Mouse (Mus musculus): ENCODE results near the gene Aspg. TPM values are rescaled to one million over a fixed set of nuclear protein-coding genes. Genes with fewer than 3 reads are reported as not detected.

Aspg gene
- polyA plus RNA-seq, 1 experiment from 2014 or later: 0.65 TPM

DNA sequence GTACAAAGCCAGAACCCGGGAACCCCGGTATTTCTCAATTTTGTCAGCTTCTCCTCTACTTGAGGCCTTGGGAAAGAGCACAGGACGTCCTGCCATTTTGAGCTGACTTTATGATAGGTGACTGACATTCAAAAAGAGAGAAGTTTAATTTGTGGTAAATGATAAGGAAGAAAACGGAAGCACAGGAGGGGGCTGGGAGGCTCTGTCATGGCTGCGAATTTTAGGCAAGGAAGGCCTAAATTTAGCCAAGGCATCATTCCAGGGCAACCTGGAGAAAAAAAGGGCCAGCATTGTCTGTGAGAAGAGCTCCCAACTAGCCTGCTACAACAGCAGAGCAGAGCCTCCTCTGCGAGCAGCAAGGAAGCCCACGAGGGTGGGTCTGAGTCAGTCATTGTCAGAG, 34.3 kb downstream of the Aspg start:
- no peak for ATAC-seq (ENCODE audit: low FRiP score)
- H3K9me3 ChIP-seq (ENCODE audit: control insufficient read depth, low read length): no peaks in the 10 kb centered on the region
- H3K27me3 ChIP-seq (ENCODE audit: control insufficient read depth, insufficient read depth, low read length): peaks cover 36% of the 10 kb centered on the region
- H3K36me3 ChIP-seq (ENCODE audit: control insufficient read depth, insufficient read depth, low read length): no peaks in the 10 kb centered on the region
- 0 out of 2 replicates have a peak, but pooled peaks cover 3% of the 10 kb centered on the region for H3K4me1 ChIP-seq (replicated peaks; ENCODE audit: control insufficient read depth, insufficient read depth, low read length)
- no peak overlapping the region for H3K9ac ChIP-seq (ENCODE audit: low read depth, low read length)
- no peak overlapping the region for H3K27ac ChIP-seq (ENCODE audit: low read depth, low read length)
- H3K4me2 ChIP-seq (replicated peaks; ENCODE audit: low read depth, low read length): no peak overlapping the region
- no peak for DNase-seq (ENCODE audit: low spot score)
- no peak overlapping the region for H3K4me3 ChIP-seq (ENCODE audit: low read depth, low read length)
- 53% methylated on average over 7 of the region's 7 CpGs for WGBS

DNA sequence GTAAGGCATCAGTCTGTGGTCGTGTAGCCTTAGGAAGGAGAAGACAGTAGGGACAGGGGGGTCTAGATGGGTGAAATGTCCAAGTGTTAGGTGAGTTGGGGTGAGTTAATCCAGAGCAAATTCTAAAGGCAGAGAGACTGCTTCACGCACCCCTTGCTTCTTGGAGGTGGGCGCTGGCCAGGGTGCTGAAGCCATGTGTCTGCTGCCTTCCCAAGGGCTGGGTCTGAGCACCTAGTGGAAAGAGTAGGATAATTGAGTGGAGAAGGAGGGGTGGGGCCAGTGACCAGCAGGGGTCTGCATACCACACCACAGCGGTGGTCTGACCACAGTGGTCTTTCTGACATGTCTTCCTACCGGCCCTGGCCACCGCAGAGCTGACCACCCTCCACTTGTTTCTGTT, 34.8 kb downstream of the Aspg start:
- H3K4me2 ChIP-seq (replicated peaks; ENCODE audit: low read depth, low read length): no peak overlapping the region
- H3K27me3 ChIP-seq (ENCODE audit: control insufficient read depth, insufficient read depth, low read length): peaks cover 41% of the 10 kb centered on the region
- H3K27ac ChIP-seq (ENCODE audit: low read depth, low read length): no peak overlapping the region
- H3K4me1 ChIP-seq (replicated peaks; ENCODE audit: control insufficient read depth, insufficient read depth, low read length): peaks cover 7% of the 10 kb centered on the region
- H3K36me3 ChIP-seq (ENCODE audit: control insufficient read depth, insufficient read depth, low read length): no peaks in the 10 kb centered on the region
- no peak overlapping the region for H3K9ac ChIP-seq (ENCODE audit: low read depth, low read length)
- DNase-seq (ENCODE audit: low spot score) (peak; percentile 77), ATAC-seq (ENCODE audit: low FRiP score) (no peak)
- H3K9me3 ChIP-seq (ENCODE audit: control insufficient read depth, low read length): no peaks in the 10 kb centered on the region
- 5% methylated on average over 6 of the region's 6 CpGs for whole genome bisulfite sequencing
- no peak overlapping the region for H3K4me3 ChIP-seq (ENCODE audit: low read depth, low read length)

DNA sequence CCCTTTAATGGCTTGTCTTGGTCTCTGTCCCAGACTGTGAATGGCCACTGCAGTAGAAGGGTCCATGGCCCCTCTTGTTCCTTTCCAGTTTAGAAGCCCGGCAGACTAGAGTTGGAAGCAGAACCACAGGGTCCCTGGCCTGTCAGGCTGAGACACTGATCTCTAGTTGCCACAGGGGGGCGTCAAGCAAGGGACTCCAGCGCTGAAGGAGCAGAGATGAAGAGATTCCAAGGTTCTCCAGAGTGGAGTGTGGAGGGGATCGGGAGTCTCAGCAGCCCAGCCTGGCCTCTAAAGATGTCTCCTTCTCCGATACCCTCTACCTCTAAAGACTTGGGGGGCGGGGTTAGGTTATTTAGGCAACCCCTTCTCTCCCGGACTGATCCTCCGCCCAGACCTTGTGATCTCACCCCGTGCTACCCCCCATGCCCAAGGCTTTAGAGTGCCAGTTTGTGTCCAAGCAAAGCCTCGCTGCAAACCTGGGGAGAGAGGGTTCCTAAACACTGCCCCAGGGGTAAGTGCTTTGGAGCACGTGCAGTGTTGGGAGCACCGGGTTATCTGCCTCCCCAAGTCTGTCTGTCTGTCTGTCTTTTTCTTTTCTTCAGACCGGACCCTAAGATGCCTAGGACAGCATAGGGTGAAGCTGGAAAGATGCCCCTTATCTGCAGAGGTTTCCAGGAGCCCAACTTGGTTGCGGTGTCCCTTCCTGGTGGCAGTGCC, 36.8 kb downstream of the Aspg start:
- no peak for ATAC-seq (ENCODE audit: low FRiP score)
- peak overlapping the region; percentile 55; the same call in 1 of the 2 replicates for H3K9ac ChIP-seq (ENCODE audit: low read depth, low read length)
- peak overlapping the region; percentile 56 for H3K4me2 ChIP-seq (replicated peaks; ENCODE audit: low read depth, low read length)
- 6% methylated on average over 14 of the region's 14 CpGs for WGBS
- DNase-seq (ENCODE audit: low spot score): peak; percentile 71
- H3K27ac ChIP-seq (ENCODE audit: low read depth, low read length): 0 out of 2 replicates have a peak overlapping the region, but pooled peaks have one; percentile 6
- H3K4me3 ChIP-seq (ENCODE audit: low read depth, low read length): peak overlapping the region; percentile 38
- H3K4me1 ChIP-seq (replicated peaks; ENCODE audit: control insufficient read depth, insufficient read depth, low read length): peaks cover 13% of the 10 kb centered on the region
- H3K36me3 ChIP-seq (ENCODE audit: control insufficient read depth, insufficient read depth, low read length): no peaks in the 10 kb centered on the region
- no peaks in the 10 kb centered on the region for H3K9me3 ChIP-seq (ENCODE audit: control insufficient read depth, low read length)
- H3K27me3 ChIP-seq (ENCODE audit: control insufficient read depth, insufficient read depth, low read length): peaks cover 59% of the 10 kb centered on the region

DNA sequence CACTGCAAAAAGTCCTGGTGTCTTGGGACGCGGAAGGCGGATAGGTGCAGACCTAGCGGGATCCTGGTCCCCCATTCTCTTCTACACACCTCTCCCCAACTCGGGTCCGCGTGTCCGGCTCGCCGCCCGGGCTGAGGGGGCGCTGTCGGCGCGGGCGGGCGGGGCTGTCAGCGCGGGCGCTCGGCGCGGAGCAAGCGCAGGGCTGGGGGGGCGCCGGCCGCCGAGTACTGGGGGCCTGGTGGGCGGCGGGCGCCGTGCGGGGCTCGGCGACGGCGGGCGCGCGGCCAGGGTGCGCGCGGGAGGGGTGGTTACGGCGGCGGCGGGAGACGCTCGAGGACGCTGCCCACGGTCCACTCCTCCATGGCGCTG, 37.3 kb downstream of the Aspg start:
- H3K27me3 ChIP-seq (ENCODE audit: control insufficient read depth, insufficient read depth, low read length): peaks cover 59% of the 10 kb centered on the region
- no peaks in the 10 kb centered on the region for H3K9me3 ChIP-seq (ENCODE audit: control insufficient read depth, low read length)
- H3K9ac ChIP-seq (ENCODE audit: low read depth, low read length): peak overlapping the region; percentile 55
- under 1% methylated on average over 44 of the region's 52 CpGs for WGBS
- no peaks in the 10 kb centered on the region for H3K36me3 ChIP-seq (ENCODE audit: control insufficient read depth, insufficient read depth, low read length)
- DNase-seq (ENCODE audit: low spot score): peak; percentile 50
- peak overlapping the region; percentile 38 for H3K4me3 ChIP-seq (ENCODE audit: low read depth, low read length)
- ATAC-seq (ENCODE audit: low FRiP score): no peak
- 0 out of 2 replicates have a peak overlapping the region, but pooled peaks have one; percentile 6 for H3K27ac ChIP-seq (ENCODE audit: low read depth, low read length)
- peak overlapping the region; percentile 56 for H3K4me2 ChIP-seq (replicated peaks; ENCODE audit: low read depth, low read length)
- H3K4me1 ChIP-seq (replicated peaks; ENCODE audit: control insufficient read depth, insufficient read depth, low read length): peaks cover 13% of the 10 kb centered on the region

DNA sequence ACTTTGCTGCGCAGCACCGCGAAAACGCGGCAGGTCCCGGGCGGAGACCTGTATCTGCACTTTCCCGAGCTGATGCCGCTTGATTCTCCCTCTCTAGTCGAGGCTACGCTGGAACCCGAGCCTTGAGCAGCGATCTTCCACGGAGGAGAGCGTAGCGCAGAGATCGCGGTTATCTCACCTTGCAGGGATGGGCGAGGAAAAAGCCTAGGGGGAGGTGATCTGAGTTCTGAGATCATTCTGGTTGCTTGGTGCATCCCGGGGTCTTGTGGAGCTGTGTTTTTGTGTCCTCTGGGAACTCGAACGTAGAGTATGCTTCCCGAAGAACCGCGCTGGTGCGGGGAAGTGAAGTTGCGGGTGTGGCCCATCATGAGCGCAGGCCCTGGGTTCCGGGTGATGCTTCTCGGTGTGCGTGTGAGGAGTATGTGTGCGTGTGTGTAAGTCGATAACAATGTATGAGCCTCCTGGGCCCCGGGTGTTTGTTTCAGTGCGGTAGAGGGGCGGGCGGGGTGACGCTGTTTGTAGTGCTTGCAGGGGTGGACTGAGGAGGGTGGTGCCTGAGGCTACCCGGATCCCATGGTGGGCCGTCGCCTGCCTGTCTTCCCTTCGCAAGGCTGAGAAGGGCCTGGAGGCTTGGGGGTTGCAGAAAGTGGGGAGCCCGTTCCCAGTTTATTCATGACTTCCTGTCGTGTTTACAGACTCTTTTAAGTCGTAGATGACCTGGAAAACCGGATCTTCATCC, 38.1 kb downstream of the Aspg start:
- H3K9ac ChIP-seq (ENCODE audit: low read depth, low read length): peak overlapping the region; percentile 55
- under 1% methylated on average over 46 of the region's 46 CpGs for WGBS
- ATAC-seq (ENCODE audit: low FRiP score) (peak; percentile 15; the same call in 1 of the 2 replicates), DNase-seq (ENCODE audit: low spot score) (peak; percentile 58)
- H3K36me3 ChIP-seq (ENCODE audit: control insufficient read depth, insufficient read depth, low read length): no peaks in the 10 kb centered on the region
- peak overlapping the region; percentile 38 for H3K4me3 ChIP-seq (ENCODE audit: low read depth, low read length)
- peak overlapping the region; percentile 56 for H3K4me2 ChIP-seq (replicated peaks; ENCODE audit: low read depth, low read length)
- H3K4me1 ChIP-seq (replicated peaks; ENCODE audit: control insufficient read depth, insufficient read depth, low read length): peaks cover 13% of the 10 kb centered on the region
- no peak overlapping the region for H3K27ac ChIP-seq (ENCODE audit: low read depth, low read length)
- no peaks in the 10 kb centered on the region for H3K9me3 ChIP-seq (ENCODE audit: control insufficient read depth, low read length)
- H3K27me3 ChIP-seq (ENCODE audit: control insufficient read depth, insufficient read depth, low read length): peaks cover 60% of the 10 kb centered on the region

DNA sequence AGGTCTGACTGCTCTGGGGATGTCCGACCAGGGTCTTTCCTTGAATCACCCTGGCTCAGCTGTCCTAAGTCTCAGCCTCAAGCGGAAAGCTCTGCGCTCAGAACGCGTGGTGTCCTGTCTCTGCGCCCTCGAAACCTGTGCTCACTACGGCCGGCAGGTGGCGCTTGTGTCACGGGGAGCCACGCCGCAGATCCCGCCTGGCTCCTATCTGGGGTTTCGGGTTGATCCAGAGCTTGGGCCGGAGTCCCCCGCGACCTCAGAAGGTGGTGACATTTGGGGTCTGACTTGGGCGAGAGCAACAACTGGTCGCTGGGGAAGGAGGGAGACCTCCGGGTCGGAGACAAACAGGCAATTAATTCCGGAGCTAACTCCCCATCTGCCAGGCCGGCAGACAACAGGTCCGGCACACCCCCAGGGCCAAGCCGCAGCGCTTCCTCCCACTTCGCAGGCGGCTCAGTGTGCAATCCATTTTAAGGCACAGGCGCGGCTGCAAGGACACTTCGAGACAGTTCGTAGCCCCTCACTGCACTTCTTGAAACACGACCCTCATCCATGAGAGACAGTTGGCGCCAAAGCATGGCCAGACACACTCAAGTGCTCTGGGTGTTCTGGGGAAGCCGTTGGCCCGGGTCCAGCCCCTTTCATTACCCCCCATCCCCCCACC, 38.9 kb downstream of the Aspg start:
- Histone ChIP-seq H3K4me2 (replicated peaks; ENCODE audit: low read depth, low read length) (peak overlapping the region; percentile 56), H3K4me1 (replicated peaks; ENCODE audit: control insufficient read depth, insufficient read depth, low read length) (peaks cover 13% of the 10 kb centered on the region), H3K27me3 (ENCODE audit: control insufficient read depth, insufficient read depth, low read length) (peaks cover 61% of the 10 kb centered on the region), H3K9ac (ENCODE audit: low read depth, low read length) (no peak overlapping the region), H3K36me3 (ENCODE audit: control insufficient read depth, insufficient read depth, low read length) (no peaks in the 10 kb centered on the region), H3K9me3 (ENCODE audit: control insufficient read depth, low read length) (no peaks in the 10 kb centered on the region), H3K27ac (ENCODE audit: low read depth, low read length) (no peak overlapping the region), H3K4me3 (ENCODE audit: low read depth, low read length) (peak overlapping the region; percentile 43)
- under 1% methylated on average over 37 of the region's 37 CpGs for WGBS
- DNase-seq (ENCODE audit: low spot score): peak; percentile 97
- ATAC-seq (ENCODE audit: low FRiP score): peak; percentile 62

DNA sequence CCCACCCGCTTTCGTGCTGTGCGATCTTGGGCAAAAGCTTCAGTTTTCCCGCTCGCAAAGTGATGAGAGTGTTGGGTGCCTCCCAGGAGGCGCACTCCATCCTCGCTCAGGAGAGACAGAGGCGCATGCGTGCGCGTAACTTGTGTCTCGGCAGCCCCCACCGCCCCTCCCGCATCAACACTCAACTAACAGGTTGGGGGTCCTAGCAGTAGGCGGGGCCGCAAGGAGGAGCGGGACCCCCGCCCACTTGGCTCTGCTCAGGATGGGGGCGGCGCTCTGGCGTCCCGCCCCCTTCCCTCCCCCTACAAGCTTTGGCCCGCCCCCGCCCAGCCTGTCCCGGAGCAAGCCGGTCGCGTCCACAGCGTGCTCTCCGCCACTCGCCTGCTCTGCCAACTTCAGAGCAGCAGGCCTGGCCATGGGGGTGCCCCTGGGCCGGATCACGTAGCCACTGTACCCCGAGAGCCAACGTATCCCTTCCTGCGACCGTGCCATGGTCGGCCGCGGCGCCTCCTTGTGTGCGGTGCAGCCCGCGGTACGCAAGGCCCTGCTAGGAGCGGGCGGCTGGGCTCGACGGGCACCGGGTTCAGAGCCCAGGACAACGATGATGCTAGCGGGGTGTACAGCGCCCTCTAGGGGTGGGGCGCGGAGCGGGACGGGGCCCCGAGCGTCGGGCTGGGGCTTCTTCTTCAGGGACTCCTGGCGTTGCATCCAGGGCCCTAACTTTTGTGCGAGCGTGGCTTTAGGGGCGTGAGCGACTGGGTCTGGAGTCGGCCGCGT, 39.6 kb downstream of the Aspg start, which contains the start of gene Kif26a:
Gene Kif26a, plus strand, starts transcription at position 334 of the 777 bp plus-strand sequence.
- peaks cover 59% of the 10 kb centered on the region for H3K27me3 ChIP-seq (ENCODE audit: control insufficient read depth, insufficient read depth, low read length)
- WGBS: under 1% methylated on average over 68 of the region's 68 CpGs
- no peaks in the 10 kb centered on the region for H3K9me3 ChIP-seq (ENCODE audit: control insufficient read depth, low read length)
- H3K4me3 ChIP-seq (ENCODE audit: low read depth, low read length): peak within 1 kb of the TSS; percentile 43
- H3K9ac ChIP-seq (ENCODE audit: low read depth, low read length): peak within 1 kb of the TSS; percentile 61
- peaks cover 13% of the 10 kb centered on the region for H3K4me1 ChIP-seq (replicated peaks; ENCODE audit: control insufficient read depth, insufficient read depth, low read length)
- peak within 1 kb of the TSS; percentile 47; the same call in 1 of the 2 replicates for H3K27ac ChIP-seq (ENCODE audit: low read depth, low read length)
- peak within 1 kb of the TSS; percentile 56 for H3K4me2 ChIP-seq (replicated peaks; ENCODE audit: low read depth, low read length)
- DNase-seq (ENCODE audit: low spot score) (peak; percentile 80), ATAC-seq (ENCODE audit: low FRiP score) (peak; percentile 66)
- no peaks in the 10 kb centered on the region for H3K36me3 ChIP-seq (ENCODE audit: control insufficient read depth, insufficient read depth, low read length)

DNA sequence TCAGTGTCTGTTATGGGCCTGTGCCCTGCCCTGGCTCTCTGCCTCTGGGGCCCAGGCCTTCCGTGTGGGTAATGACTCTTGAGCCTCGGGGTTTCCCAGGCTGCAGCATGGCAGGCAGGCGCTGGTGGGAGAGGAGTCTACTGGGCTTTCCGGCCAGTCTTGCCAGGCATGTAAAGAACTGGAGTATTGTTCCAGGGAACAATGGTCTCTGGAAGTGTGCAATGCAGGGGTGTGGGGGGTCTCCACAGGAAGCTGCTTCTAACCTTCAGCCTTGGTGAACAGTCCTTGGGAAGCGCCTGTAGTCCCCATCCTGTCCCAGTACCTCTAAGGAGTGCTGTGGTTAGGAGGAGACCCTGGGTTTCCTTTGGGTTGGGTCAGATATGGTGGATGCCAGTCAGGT, 40.9 kb downstream of the Aspg start:
- Histone ChIP-seq H3K9me3 (ENCODE audit: control insufficient read depth, low read length) (no peaks in the 10 kb centered on the region), H3K4me3 (ENCODE audit: low read depth, low read length) (peak overlapping the region; percentile 43), H3K4me1 (replicated peaks; ENCODE audit: control insufficient read depth, insufficient read depth, low read length) (peaks cover 19% of the 10 kb centered on the region), H3K36me3 (ENCODE audit: control insufficient read depth, insufficient read depth, low read length) (no peaks in the 10 kb centered on the region), H3K27ac (ENCODE audit: low read depth, low read length) (no peak overlapping the region), H3K9ac (ENCODE audit: low read depth, low read length) (peak overlapping the region; percentile 61), H3K27me3 (ENCODE audit: control insufficient read depth, insufficient read depth, low read length) (peaks cover 53% of the 10 kb centered on the region), H3K4me2 (replicated peaks; ENCODE audit: low read depth, low read length) (peak overlapping the region; percentile 56)
- DNase-seq (ENCODE audit: low spot score): no peak
- no peak for ATAC-seq (ENCODE audit: low FRiP score)
- 23% methylated on average over 5 of the region's 5 CpGs for WGBS

Data from hindbrain, embryonic 11.5 days (tissue).